Mouse (Mus musculus) liver, adult 2 months (tissue): ENCODE data around the gene Il27ra.

Experiments
- CTCF ChIP-seq: fragments of 200-500 bp; IDR thresholded peaks from 2 replicates; pipeline ENCODE4 v1.5.1; 2011; ENCODE audit warnings: low read depth, low read length, control low read depth
- POLR2A ChIP-seq: fragments of 200-500 bp; IDR thresholded peaks from 2 replicates; pipeline ENCODE4 v1.6.1; 2011; ENCODE audit warnings: low read length, control low read depth; ENCODE audit not compliant: insufficient read depth; ENCODE audit errors: extremely low read depth

DNA sequence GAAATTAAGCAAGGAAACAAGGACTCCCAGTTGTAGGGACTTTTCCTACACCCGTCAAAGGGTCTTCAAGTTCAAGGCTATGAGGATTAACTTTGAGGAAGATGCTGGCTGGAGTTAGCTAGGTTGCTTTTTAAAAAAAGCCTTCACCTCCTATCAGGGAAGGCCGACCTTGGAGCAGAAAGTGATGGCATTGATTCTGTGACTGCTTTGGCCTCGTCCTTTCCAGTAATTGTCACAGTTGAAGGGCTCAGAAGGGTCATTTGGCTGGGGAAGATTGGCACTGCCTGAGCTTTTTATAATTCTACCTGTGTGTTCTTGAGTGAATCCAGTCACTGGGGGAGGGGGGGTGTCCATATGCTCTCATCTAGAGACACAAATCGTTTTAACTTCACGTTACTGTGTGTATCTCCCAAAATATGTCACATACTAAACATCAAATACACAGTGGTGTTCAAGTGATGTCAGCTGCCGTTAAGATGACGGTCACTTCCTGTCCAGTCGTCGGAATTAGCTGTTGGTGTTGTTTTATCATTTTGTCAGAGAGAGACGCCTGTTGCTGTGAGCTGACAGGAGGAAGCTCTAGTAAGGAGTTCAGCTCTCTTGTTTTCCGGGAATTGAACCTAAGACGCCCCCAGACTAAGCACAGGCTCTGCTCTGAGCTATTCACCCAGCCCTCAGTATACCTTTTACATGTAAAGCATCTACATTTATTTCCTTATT is 26.1 kb upstream of the Il27ra start:
- TF ChIP-seq POLR2A (no peak), CTCF (no peak)
